Mouse (Mus musculus): ENCODE results near the gene Sema5a.

DNA sequence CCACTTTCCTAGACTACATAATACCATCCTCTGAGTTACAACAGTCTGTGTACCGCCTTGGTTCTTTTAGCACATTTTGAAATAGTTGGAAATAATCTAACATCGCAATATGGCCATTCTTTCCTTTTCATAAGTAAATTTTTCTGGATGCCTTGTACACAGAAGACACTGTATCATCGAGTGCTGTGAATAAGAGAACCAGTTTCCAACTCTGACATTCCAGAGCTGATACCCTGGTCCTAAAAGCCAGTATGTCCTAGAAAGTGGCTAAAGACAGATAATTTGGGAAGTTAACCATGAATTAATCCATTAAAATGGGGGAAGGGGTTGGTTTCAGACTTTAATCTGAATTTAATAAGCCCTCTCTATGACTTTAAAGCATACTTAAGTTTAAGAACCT is 12.4 kb upstream of the Sema5a start:
- TF ChIP-seq CTCF (IDR thresholded peaks at IDR 0.05; ENCODE audit: borderline replicate concordance, control insufficient read depth, extremely low read depth, insufficient read depth, low read length, poor library complexity) (no peak), POLR2A (IDR thresholded peaks at IDR 0.05; ENCODE audit: control insufficient read depth, extremely low read depth, insufficient read depth, low read length, poor library complexity) (no peak)
